Mouse (Mus musculus) neutrophil, adult 59 days (primary cell): Measurements from ENCODE around the gene Wdr35. TPM values are rescaled to one million over a fixed set of nuclear protein-coding genes. Genes with fewer than 3 reads are reported as not detected.

Source experiments
- total RNA-seq, 2 experiments: library from RNA; stranded (reverse); gene quantifications; 1 replicate in 1 of 2; 2 replicates in 1 of 2; pipeline ENCODE4 v1.2.4; 2023

The Wdr35 gene
- total RNA-seq: 1 to 10 TPM in 1 of 2 experiments, under 1 TPM in 1; 0.64 to 1.1 TPM

GRCm38 (mm10) chr12:8973820-8974465 lies at the start of gene Wdr35:
Gene Wdr35, plus strand, starts transcription at chr12:8973892.

DNA sequence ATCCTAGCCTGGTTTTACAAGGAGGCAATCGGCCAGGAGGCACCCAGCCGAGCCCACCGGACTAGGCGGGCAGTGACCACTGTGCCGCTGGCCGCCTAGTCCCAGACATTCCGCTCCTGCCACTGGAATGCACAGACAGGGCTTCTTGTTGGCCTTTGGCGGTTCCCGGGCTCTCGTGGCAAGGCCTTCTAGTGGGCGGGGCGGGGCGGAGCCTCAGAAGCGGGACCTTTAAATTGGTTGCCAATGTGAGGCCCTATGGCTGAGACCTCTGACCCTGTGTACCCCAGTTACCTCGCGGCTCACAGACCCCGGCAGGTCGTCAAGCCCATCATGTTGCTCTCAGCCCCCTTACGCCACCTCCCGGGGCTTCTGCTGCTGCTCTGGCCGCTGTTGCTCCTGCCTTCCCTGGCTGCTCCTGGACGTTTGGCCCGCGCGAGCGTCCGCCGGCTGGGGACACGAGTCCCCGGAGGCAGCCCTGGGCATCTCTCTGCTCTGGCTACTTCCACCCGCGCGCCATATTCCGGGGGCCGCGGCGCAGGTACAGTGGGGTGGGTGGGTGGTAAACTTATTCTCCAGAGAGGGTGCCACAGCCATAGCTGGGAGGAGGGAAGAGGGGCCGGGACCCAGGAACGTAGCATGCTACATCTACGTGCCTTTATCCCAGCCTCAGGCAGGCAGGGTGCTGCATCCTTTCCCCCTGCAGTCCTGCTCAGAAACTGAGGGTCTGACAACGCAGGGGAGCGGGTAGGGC lies 25.8 kb upstream of the Wdr35 start, which contains the start of gene Matn3:
Gene Matn3, plus strand, starts transcription at position 216 of the 751 bp plus-strand sequence.

GRCm38 (mm10) chr12:9029888-9030723 lies 56.4 kb downstream of the Wdr35 start, which contains the start of gene Ttc32:
Gene Ttc32, plus strand, starts transcription at chr12:9029997.

Other genes starting within 250 kb of the Wdr35 start
- gene Sdc1, start 202.6 kb upstream of the Wdr35 start, total RNA-seq: 1 to 10 TPM; 1.9 to 4.4 TPM
- 10 to 100 TPM; 75.7 to 92.5 TPM for gene Laptm4a, start 52.2 kb upstream of the Wdr35 start, total RNA-seq
- gene Matn3, start 26.0 kb upstream of the Wdr35 start, total RNA-seq: not detected
- gene Ttc32, start 56.1 kb downstream of the Wdr35 start, total RNA-seq: 1 to 10 TPM; 8.7 TPM